Mouse (Mus musculus): Measurements from ENCODE around the gene Itga11. TPM values are rescaled to one million over a fixed set of nuclear protein-coding genes. Genes with fewer than 3 reads are reported as not detected.

The Itga11 gene
- polyA plus RNA-seq, 1 experiment from 2014 or later = 2.5 TPM

DNA sequence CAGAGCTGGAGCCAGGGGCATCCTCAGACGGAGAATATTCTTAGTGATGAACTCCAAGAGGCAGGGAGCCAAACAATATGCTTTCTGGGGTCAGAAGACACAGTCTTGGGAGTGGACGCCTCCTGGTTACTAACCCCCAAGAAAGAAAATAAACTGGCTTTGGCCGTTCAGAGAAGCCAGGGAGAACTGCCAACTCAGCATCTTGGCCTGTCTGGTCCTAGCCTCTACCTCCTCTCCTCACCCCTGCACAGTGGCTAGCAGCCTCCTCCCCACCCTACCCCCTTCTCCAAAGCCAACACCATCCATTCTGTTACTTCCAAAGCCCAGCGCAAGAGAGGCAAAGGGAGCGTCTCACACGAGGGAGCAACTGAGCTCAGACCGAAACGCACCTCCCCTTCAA is 35.4 kb downstream of the Itga11 start:
- 75% methylated on average over 8 of the region's 8 CpGs for WGBS
- H3K27me3 ChIP-seq (ENCODE audit: control insufficient read depth, insufficient read depth, low read length) = no peaks in the 10 kb centered on the region
- H3K4me2 ChIP-seq (ENCODE audit: low read depth, low read length) = no peak overlapping the region
- no peaks in the 10 kb centered on the region for H3K36me3 ChIP-seq (replicated peaks; ENCODE audit: control insufficient read depth, insufficient read depth, low read depth, low read length)
- no peak for ATAC-seq (replicated peaks; ENCODE audit: insufficient number of reproducible peaks, low FRiP score, low TSS enrichment, low read depth)
- H3K27ac ChIP-seq (replicated peaks; ENCODE audit: low read depth, low read length) = no peak overlapping the region
- peaks cover 2% of the 10 kb centered on the region for H3K4me1 ChIP-seq (ENCODE audit: control insufficient read depth, insufficient read depth, low read length)
- no peaks in the 10 kb centered on the region for H3K9me3 ChIP-seq (replicated peaks; ENCODE audit: control insufficient read depth, low read length)
- H3K4me3 ChIP-seq (ENCODE audit: low read depth, low read length) = no peak overlapping the region
- no peak overlapping the region for H3K9ac ChIP-seq (replicated peaks; ENCODE audit: low read length)
- DNase-seq (ENCODE audit: low spot score) = no peak

DNA sequence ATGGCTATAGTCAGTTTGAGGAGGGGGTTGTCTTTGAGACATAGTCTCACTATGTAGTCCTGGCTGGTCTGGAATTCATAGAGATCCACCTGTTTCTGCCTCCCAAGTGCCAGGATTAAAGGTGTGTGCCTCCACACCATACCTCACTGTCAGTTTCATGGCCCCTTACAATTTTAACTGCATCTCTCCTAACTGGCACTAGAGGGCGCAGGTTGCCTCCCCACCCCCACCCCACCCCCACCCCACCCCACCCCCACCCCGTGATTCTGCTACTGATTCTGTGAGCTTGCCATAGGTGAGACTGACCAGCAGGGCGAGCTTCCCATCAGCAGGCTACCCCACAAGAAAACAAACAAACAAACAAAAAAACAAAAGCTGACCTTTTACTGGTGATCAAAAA is 36.7 kb downstream of the Itga11 start:
- WGBS = 50% methylated on average over 3 of the region's 3 CpGs
- H3K4me3 ChIP-seq (ENCODE audit: low read depth, low read length) = no peak overlapping the region

DNA sequence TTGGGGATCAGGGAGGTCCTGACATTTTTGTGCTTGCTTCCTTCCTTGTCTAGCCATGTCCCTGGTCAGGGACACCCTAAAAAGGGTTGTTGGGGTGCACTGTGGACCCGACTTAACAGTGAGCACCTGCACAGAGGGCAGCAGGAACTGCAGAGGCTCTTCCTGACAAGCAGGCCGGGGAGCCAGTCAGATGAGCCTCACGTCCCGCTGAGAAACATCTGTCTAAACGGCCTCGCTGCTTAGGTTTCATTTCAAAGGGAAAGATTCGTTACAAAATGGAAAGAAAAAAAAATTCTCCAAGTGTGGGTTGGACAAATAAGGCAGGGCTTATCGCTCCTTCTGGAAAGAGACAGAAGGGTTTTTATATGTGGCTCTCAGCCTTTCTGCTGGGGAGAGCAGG is 40.4 kb downstream of the Itga11 start:
- H3K27ac ChIP-seq (replicated peaks; ENCODE audit: low read depth, low read length) = no peak overlapping the region
- no peaks in the 10 kb centered on the region for H3K27me3 ChIP-seq (ENCODE audit: control insufficient read depth, insufficient read depth, low read length)
- DNase-seq (ENCODE audit: low spot score) = peak; percentile 62
- H3K4me3 ChIP-seq (ENCODE audit: low read depth, low read length) = no peak overlapping the region
- H3K4me1 ChIP-seq (ENCODE audit: control insufficient read depth, insufficient read depth, low read length) = peaks cover 9% of the 10 kb centered on the region
- H3K36me3 ChIP-seq (replicated peaks; ENCODE audit: control insufficient read depth, insufficient read depth, low read depth, low read length) = no peaks in the 10 kb centered on the region
- no peak for ATAC-seq (replicated peaks; ENCODE audit: insufficient number of reproducible peaks, low FRiP score, low TSS enrichment, low read depth)
- 22% methylated on average over 8 of the region's 8 CpGs for WGBS
- H3K9ac ChIP-seq (replicated peaks; ENCODE audit: low read length) = no peak overlapping the region
- H3K9me3 ChIP-seq (replicated peaks; ENCODE audit: control insufficient read depth, low read length) = no peaks in the 10 kb centered on the region
- H3K4me2 ChIP-seq (ENCODE audit: low read depth, low read length) = no peak overlapping the region

More for the DNA sequence above, 36.7 kb downstream of the Itga11 start:
- H3K4me2 ChIP-seq (ENCODE audit: low read depth, low read length) = no peak overlapping the region
- no peaks in the 10 kb centered on the region for H3K9me3 ChIP-seq (replicated peaks; ENCODE audit: control insufficient read depth, low read length)
- DNase-seq (ENCODE audit: low spot score) (no peak), ATAC-seq (replicated peaks; ENCODE audit: insufficient number of reproducible peaks, low FRiP score, low TSS enrichment, low read depth) (no peak)
- no peak overlapping the region for H3K9ac ChIP-seq (replicated peaks; ENCODE audit: low read length)
- H3K27me3 ChIP-seq (ENCODE audit: control insufficient read depth, insufficient read depth, low read length) = no peaks in the 10 kb centered on the region
- no peak overlapping the region for H3K27ac ChIP-seq (replicated peaks; ENCODE audit: low read depth, low read length)
- no peaks in the 10 kb centered on the region for H3K36me3 ChIP-seq (replicated peaks; ENCODE audit: control insufficient read depth, insufficient read depth, low read depth, low read length)
- peaks cover 2% of the 10 kb centered on the region; the same call in 1 of the 2 replicates for H3K4me1 ChIP-seq (ENCODE audit: control insufficient read depth, insufficient read depth, low read length)

DNA sequence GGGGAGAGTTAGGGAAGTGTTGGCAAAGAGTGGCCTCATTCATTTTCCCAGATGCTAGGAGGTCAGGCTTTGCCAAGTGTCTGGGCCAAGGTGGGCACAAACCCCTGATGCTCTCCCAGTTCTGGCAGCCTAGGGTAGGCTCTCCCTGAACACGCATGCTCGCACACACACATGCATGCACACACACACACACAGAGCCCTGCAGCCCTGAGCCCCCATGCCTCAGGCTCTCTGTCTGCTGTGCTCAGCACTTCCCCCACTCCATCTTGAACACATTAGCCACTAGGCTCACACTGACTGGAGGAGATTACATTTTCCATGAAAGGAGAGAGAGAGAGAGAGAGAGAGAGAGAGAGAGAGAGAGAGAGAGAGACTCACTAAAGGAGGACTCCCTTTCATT is 44.2 kb downstream of the Itga11 start:
- H3K4me1 ChIP-seq (ENCODE audit: control insufficient read depth, insufficient read depth, low read length) = peaks cover 9% of the 10 kb centered on the region
- H3K27me3 ChIP-seq (ENCODE audit: control insufficient read depth, insufficient read depth, low read length) = no peaks in the 10 kb centered on the region
- H3K27ac ChIP-seq (replicated peaks; ENCODE audit: low read depth, low read length) = peak overlapping the region; percentile 80; the same call in 1 of the 2 replicates
- no peak overlapping the region for H3K4me2 ChIP-seq (ENCODE audit: low read depth, low read length)
- 54% methylated on average over 2 of the region's 2 CpGs for WGBS
- H3K4me3 ChIP-seq (ENCODE audit: low read depth, low read length) = no peak overlapping the region
- DNase-seq (ENCODE audit: low spot score) (peak; percentile 88), ATAC-seq (replicated peaks; ENCODE audit: insufficient number of reproducible peaks, low FRiP score, low TSS enrichment, low read depth) (peak; percentile 88)
- H3K9ac ChIP-seq (replicated peaks; ENCODE audit: low read length) = no peak overlapping the region
- no peaks in the 10 kb centered on the region for H3K36me3 ChIP-seq (replicated peaks; ENCODE audit: control insufficient read depth, insufficient read depth, low read depth, low read length)
- H3K9me3 ChIP-seq (replicated peaks; ENCODE audit: control insufficient read depth, low read length) = no peaks in the 10 kb centered on the region

DNA sequence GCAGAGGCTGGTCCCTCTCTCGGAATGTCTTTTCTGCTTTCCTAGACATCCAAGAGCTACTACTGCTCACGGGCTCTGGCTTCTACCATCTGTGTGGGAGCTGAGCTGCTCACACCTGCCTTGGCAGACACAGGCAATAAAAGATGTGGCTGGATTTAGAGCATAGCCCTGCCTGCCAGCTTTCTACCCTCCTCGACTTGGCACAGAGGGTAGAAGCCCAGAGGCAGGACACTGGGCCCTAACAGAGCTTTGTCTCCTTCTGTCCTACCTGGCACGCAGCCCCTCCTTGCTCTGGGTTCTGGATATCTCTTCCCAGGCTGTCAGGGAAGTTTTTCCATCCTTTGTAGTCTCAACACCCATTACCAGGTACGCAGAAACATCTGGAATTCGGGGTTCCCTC is 45.1 kb downstream of the Itga11 start:
- Histone ChIP-seq H3K9ac (replicated peaks; ENCODE audit: low read length) (no peak overlapping the region), H3K4me2 (ENCODE audit: low read depth, low read length) (no peak overlapping the region)
- DNase-seq (ENCODE audit: low spot score) = no peak

DNA sequence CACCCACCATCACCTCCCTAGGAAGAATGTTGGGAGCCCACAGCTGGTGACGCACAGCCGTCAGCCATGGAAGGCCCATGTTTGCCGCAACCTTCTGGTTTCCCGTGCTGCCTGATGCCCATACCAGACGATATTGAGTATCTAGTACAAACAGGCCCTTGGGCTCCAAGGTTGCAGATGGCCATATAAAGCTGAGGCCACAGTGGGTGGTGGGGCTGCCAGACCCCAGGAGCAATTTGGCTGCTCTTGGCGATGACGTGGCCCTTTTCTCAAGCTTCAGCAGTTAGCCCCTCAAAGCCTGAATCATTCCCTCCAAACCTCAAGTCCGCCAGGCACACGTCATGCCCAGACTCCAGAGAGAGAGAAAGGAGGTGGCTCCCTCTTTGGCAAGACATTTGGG is 46.5 kb downstream of the Itga11 start:
- H3K9me3 ChIP-seq (replicated peaks; ENCODE audit: control insufficient read depth, low read length) = no peaks in the 10 kb centered on the region
- no peak overlapping the region for H3K27ac ChIP-seq (replicated peaks; ENCODE audit: low read depth, low read length)
- H3K9ac ChIP-seq (replicated peaks; ENCODE audit: low read length) = no peak overlapping the region
- no peak for DNase-seq (ENCODE audit: low spot score)
- no peak overlapping the region for H3K4me3 ChIP-seq (ENCODE audit: low read depth, low read length)
- no peaks in the 10 kb centered on the region for H3K36me3 ChIP-seq (replicated peaks; ENCODE audit: control insufficient read depth, insufficient read depth, low read depth, low read length)
- peaks cover 7% of the 10 kb centered on the region for H3K4me1 ChIP-seq (ENCODE audit: control insufficient read depth, insufficient read depth, low read length)
- WGBS = 88% methylated on average over 9 of the region's 9 CpGs
- no peaks in the 10 kb centered on the region for H3K27me3 ChIP-seq (ENCODE audit: control insufficient read depth, insufficient read depth, low read length)
- no peak for ATAC-seq (replicated peaks; ENCODE audit: insufficient number of reproducible peaks, low FRiP score, low TSS enrichment, low read depth)
- H3K4me2 ChIP-seq (ENCODE audit: low read depth, low read length) = no peak overlapping the region

More for the DNA sequence above, 45.1 kb downstream of the Itga11 start:
- no peak for ATAC-seq (replicated peaks; ENCODE audit: insufficient number of reproducible peaks, low FRiP score, low TSS enrichment, low read depth)
- Histone ChIP-seq H3K27me3 (ENCODE audit: control insufficient read depth, insufficient read depth, low read length) (no peaks in the 10 kb centered on the region), H3K4me1 (ENCODE audit: control insufficient read depth, insufficient read depth, low read length) (peaks cover 9% of the 10 kb centered on the region), H3K4me3 (ENCODE audit: low read depth, low read length) (no peak overlapping the region), H3K9me3 (replicated peaks; ENCODE audit: control insufficient read depth, low read length) (no peaks in the 10 kb centered on the region), H3K36me3 (replicated peaks; ENCODE audit: control insufficient read depth, insufficient read depth, low read depth, low read length) (no peaks in the 10 kb centered on the region), H3K27ac (replicated peaks; ENCODE audit: low read depth, low read length) (0 out of 2 replicates have a peak overlapping the region, but pooled peaks have one; percentile 80)
- WGBS = 65% methylated on average over 6 of the region's 6 CpGs

DNA sequence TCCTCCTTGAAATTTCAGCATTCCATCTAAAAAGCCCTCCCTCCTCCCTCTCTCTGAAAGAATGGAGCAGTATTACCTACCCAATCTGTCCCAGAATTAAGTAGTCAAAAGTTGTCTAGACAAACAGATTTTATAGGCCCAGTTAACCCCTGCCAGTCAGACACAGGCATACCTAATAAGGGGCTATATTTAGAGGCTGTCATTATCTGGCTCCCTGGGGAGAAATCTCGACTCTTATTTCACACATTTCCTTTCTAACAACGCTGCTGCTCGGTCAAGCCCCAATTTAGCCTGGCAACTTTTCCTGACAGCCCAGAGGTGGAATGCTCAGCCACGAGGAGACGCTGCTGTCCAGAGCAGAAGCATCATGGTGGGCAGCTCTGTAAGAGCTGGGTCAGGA is 47.6 kb downstream of the Itga11 start:
- H3K4me2 ChIP-seq (ENCODE audit: low read depth, low read length) = no peak overlapping the region
- H3K9me3 ChIP-seq (replicated peaks; ENCODE audit: control insufficient read depth, low read length) = no peaks in the 10 kb centered on the region
- H3K4me1 ChIP-seq (ENCODE audit: control insufficient read depth, insufficient read depth, low read length) = peaks cover 7% of the 10 kb centered on the region
- WGBS = 10% methylated on average over 5 of the region's 5 CpGs
- no peaks in the 10 kb centered on the region for H3K27me3 ChIP-seq (ENCODE audit: control insufficient read depth, insufficient read depth, low read length)
- no peak overlapping the region for H3K9ac ChIP-seq (replicated peaks; ENCODE audit: low read length)
- no peaks in the 10 kb centered on the region for H3K36me3 ChIP-seq (replicated peaks; ENCODE audit: control insufficient read depth, insufficient read depth, low read depth, low read length)
- no peak overlapping the region for H3K4me3 ChIP-seq (ENCODE audit: low read depth, low read length)
- DNase-seq (ENCODE audit: low spot score) (peak; percentile 67), ATAC-seq (replicated peaks; ENCODE audit: insufficient number of reproducible peaks, low FRiP score, low TSS enrichment, low read depth) (no peak)
- no peak overlapping the region for H3K27ac ChIP-seq (replicated peaks; ENCODE audit: low read depth, low read length)

DNA sequence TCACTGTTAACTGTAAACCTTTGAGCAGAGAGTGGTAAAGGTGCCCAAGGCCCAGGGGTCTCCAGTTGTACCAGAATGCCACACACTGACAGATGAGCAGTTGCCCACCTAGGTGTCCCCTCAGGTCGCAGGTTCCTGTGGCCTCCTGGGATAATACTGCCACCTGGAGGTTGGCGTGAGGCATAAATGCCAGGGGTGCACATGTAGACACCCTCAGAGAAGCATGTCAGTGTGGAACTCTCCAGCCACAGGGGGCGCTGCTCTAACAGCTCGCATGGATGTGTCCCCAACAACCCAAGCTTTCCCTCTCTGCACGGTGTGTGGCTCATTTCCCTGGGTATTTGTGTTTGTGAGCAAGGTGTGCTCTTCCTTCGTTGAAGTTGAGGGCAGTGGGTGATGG is 48.8 kb downstream of the Itga11 start:
- H3K36me3 ChIP-seq (replicated peaks; ENCODE audit: control insufficient read depth, insufficient read depth, low read depth, low read length) = no peaks in the 10 kb centered on the region
- no peak overlapping the region for H3K4me2 ChIP-seq (ENCODE audit: low read depth, low read length)
- H3K4me3 ChIP-seq (ENCODE audit: low read depth, low read length) = no peak overlapping the region
- WGBS = 51% methylated on average over 6 of the region's 6 CpGs
- H3K27me3 ChIP-seq (ENCODE audit: control insufficient read depth, insufficient read depth, low read length) = no peaks in the 10 kb centered on the region
- no peaks in the 10 kb centered on the region for H3K9me3 ChIP-seq (replicated peaks; ENCODE audit: control insufficient read depth, low read length)
- H3K4me1 ChIP-seq (ENCODE audit: control insufficient read depth, insufficient read depth, low read length) = peaks cover 7% of the 10 kb centered on the region
- DNase-seq (ENCODE audit: low spot score) (peak; percentile 48), ATAC-seq (replicated peaks; ENCODE audit: insufficient number of reproducible peaks, low FRiP score, low TSS enrichment, low read depth) (no peak)
- H3K27ac ChIP-seq (replicated peaks; ENCODE audit: low read depth, low read length) = no peak overlapping the region
- H3K9ac ChIP-seq (replicated peaks; ENCODE audit: low read length) = no peak overlapping the region

Measured in embryonic facial prominence, embryonic 11.5 days (tissue).